Mouse (Mus musculus) adrenal gland (tissue): ENCODE measurements around the gene Camk1g.

Experiments
- intact Hi-C: fragments of 180-260 bp; cut with DNase I; formaldehyde crosslinking; loops from one replicate; pipeline ENCODE4 v1.15.1; 2025

Gene Camk1g

GRCm38 (mm10) chr1:193376478-193377134, 6.5 kb upstream of the Camk1g start:
- intact Hi-C loops = loop anchor here (5.0 kb wide), 2 partner anchors 44 to 169 kb away; partner anchors contain the start of gene Lamb3

- intact Hi-C loops = no loop called here
Measured at GRCm38 (mm10) chr1:193373906-193374413, 3.9 kb upstream of the Camk1g start.

- intact Hi-C loops = no loop called here
Measured at GRCm38 (mm10) chr1:193369091-193369490, 1.0 kb downstream of the Camk1g start.

GRCm38 (mm10) chr1:193368055-193368454, 2.0 kb downstream of the Camk1g start:
- intact Hi-C loops = no loop called here

GRCm38 (mm10) chr1:193363801-193364231, 6.3 kb downstream of the Camk1g start:
- intact Hi-C loops = no loop called here

GRCm38 (mm10) chr1:193362078-193362477, 8.0 kb downstream of the Camk1g start:
- intact Hi-C loops = no loop called here

- intact Hi-C loops = no loop called here
Measured at GRCm38 (mm10) chr1:193361181-193361580, 8.9 kb downstream of the Camk1g start.

GRCm38 (mm10) chr1:193359199-193359598, 10.9 kb downstream of the Camk1g start:
- intact Hi-C loops = no loop called here

- intact Hi-C loops = no loop called here
Measured at GRCm38 (mm10) chr1:193351583-193351982, 18.5 kb downstream of the Camk1g start.

GRCm38 (mm10) chr1:193350546-193350801, 19.6 kb downstream of the Camk1g start:
- intact Hi-C loops = no loop called here

- intact Hi-C loops = no loop called here
Measured at GRCm38 (mm10) chr1:193349702-193350545, 20.2 kb downstream of the Camk1g start.

GRCm38 (mm10) chr1:193348261-193348962, 21.7 kb downstream of the Camk1g start:
- intact Hi-C loops = no loop called here

- intact Hi-C loops = no loop called here
Measured at GRCm38 (mm10) chr1:193346908-193347307, 23.2 kb downstream of the Camk1g start.

GRCm38 (mm10) chr1:193344976-193345375, 25.1 kb downstream of the Camk1g start:
- intact Hi-C loops = no loop called here

- intact Hi-C loops = no loop called here
Measured at GRCm38 (mm10) chr1:193343853-193344252, 26.2 kb downstream of the Camk1g start.

GRCm38 (mm10) chr1:193342198-193342946, 27.7 kb downstream of the Camk1g start:
- intact Hi-C loops = no loop called here

GRCm38 (mm10) chr1:193338363-193338995, 31.6 kb downstream of the Camk1g start:
- intact Hi-C loops = no loop called here

- intact Hi-C loops = no loop called here
Measured at GRCm38 (mm10) chr1:193337787-193338310, 32.2 kb downstream of the Camk1g start.

GRCm38 (mm10) chr1:193337018-193337321, 33.1 kb downstream of the Camk1g start:
- intact Hi-C loops = no loop called here

GRCm38 (mm10) chr1:193336122-193337017, 33.7 kb downstream of the Camk1g start:
- intact Hi-C loops = no loop called here
